Mouse (Mus musculus): ENCODE measurements around the gene Ndufs8. TPM values are rescaled to one million over a fixed set of nuclear protein-coding genes. Genes with fewer than 3 reads are reported as not detected.

Gene Ndufs8
- polyA plus RNA-seq (2012; rRNA removed; ENCODE audit: low replicate concordance): 276 and 363 TPM in 2 replicates

GRCm38 (mm10) chr19:3912337-3913204, at the start of gene Ndufs8:
Gene Ndufs8, minus strand, starts transcription at chr19:3912774.

GRCm38 (mm10) chr19:3958470-3958869, 45.9 kb upstream of the Ndufs8 start, which contains the start of gene Aldh3b3:
Gene Aldh3b3, plus strand, starts transcription at chr19:3958645.

GRCm38 (mm10) chr19:3935032-3935895, 22.7 kb upstream of the Ndufs8 start, which contains the start of gene Unc93b1:
Gene Unc93b1, plus strand, starts transcription at chr19:3935186.

GRCm38 (mm10) chr19:3929211-3929941, 16.8 kb upstream of the Ndufs8 start, which contains the start of gene Aldh3b1:
Gene Aldh3b1, minus strand, starts transcription at chr19:3929808.

GRCm38 (mm10) chr19:3906795-3907786, 5.5 kb downstream of the Ndufs8 start, which contains the start of gene Tcirg1:
Gene Tcirg1, minus strand, starts transcription at chr19:3907133.

Other genes with a start within 250 kb of the Ndufs8 start
- 40.5 and 58.6 TPM in 2 replicates for gene Lrp5, start 226.2 kb downstream of the Ndufs8 start, polyA plus RNA-seq (2012; rRNA removed; ENCODE audit: low replicate concordance)
- gene 1810055G02Rik, start 204.5 kb downstream of the Ndufs8 start, polyA plus RNA-seq (2012; rRNA removed; ENCODE audit: low replicate concordance): 44.8 and 45.6 TPM in 2 replicates
- gene Kmt5b, start 145.4 kb downstream of the Ndufs8 start, polyA plus RNA-seq (2012; rRNA removed; ENCODE audit: low replicate concordance): 13.7 and 17.2 TPM in 2 replicates
- 31.2 and 33.9 TPM in 2 replicates for gene Chka, start 61.0 kb downstream of the Ndufs8 start, polyA plus RNA-seq (2012; rRNA removed; ENCODE audit: low replicate concordance)
- 218 and 220 TPM in 2 replicates for gene Tcirg1, start 5.6 kb downstream of the Ndufs8 start, polyA plus RNA-seq (2012; rRNA removed; ENCODE audit: low replicate concordance)
- 13.0 and 17.1 TPM in 2 replicates for gene Aldh3b1, start 17.0 kb upstream of the Ndufs8 start, polyA plus RNA-seq (2012; rRNA removed; ENCODE audit: low replicate concordance)
- gene Unc93b1, start 22.4 kb upstream of the Ndufs8 start, polyA plus RNA-seq (2012; rRNA removed; ENCODE audit: low replicate concordance): 307 and 435 TPM in 2 replicates
- gene Aldh3b3, start 45.9 kb upstream of the Ndufs8 start, polyA plus RNA-seq (2012; rRNA removed; ENCODE audit: low replicate concordance): 0.50 and 0.69 TPM in 2 replicates
- 22.0 and 22.5 TPM in 2 replicates for gene Aldh3b2, start 59.6 kb upstream of the Ndufs8 start, polyA plus RNA-seq (2012; rRNA removed; ENCODE audit: low replicate concordance)
- gene Acy3, start 73.8 kb upstream of the Ndufs8 start, polyA plus RNA-seq (2012; rRNA removed; ENCODE audit: low replicate concordance): 56.0 and 64.9 TPM in 2 replicates
- not detected in 2 replicates for gene Tbx10, start 80.0 kb upstream of the Ndufs8 start, polyA plus RNA-seq (2012; rRNA removed; ENCODE audit: low replicate concordance)
- gene Nudt8, start 87.8 kb upstream of the Ndufs8 start, polyA plus RNA-seq (2012; rRNA removed; ENCODE audit: low replicate concordance): 12.2 and 22.8 TPM in 2 replicates
- gene Gm49405, start 87.9 kb upstream of the Ndufs8 start, polyA plus RNA-seq (2012; rRNA removed; ENCODE audit: low replicate concordance): 2.5 and 2.9 TPM in 2 replicates
- gene Doc2g, start 90.5 kb upstream of the Ndufs8 start, polyA plus RNA-seq (2012; rRNA removed; ENCODE audit: low replicate concordance): 6.3 and 13.3 TPM in 2 replicates
- 188 and 271 TPM in 2 replicates for gene Ndufv1, start 100.0 kb upstream of the Ndufs8 start, polyA plus RNA-seq (2012; rRNA removed; ENCODE audit: low replicate concordance)
- gene Gstp1, start 125.2 kb upstream of the Ndufs8 start, polyA plus RNA-seq (2012; rRNA removed; ENCODE audit: low replicate concordance): 508 and 632 TPM in 2 replicates
- 24.3 and 163 TPM in 2 replicates for gene Gstp2, start 133.2 kb upstream of the Ndufs8 start, polyA plus RNA-seq (2012; rRNA removed; ENCODE audit: low replicate concordance)
- 14.6 and 23.5 TPM in 2 replicates for gene Gstp3, start 146.8 kb upstream of the Ndufs8 start, polyA plus RNA-seq (2012; rRNA removed; ENCODE audit: low replicate concordance)
- gene Cabp2, start 168.8 kb upstream of the Ndufs8 start, polyA plus RNA-seq (2012; rRNA removed; ENCODE audit: low replicate concordance): 0.61 TPM in 1 of 2 replicates, not detected in the other
- 257 and 348 TPM in 2 replicates for gene Cdk2ap2, start 184.4 kb upstream of the Ndufs8 start, polyA plus RNA-seq (2012; rRNA removed; ENCODE audit: low replicate concordance)
- gene Pitpnm1, start 187.2 kb upstream of the Ndufs8 start, polyA plus RNA-seq (2012; rRNA removed; ENCODE audit: low replicate concordance): 157 and 297 TPM in 2 replicates
- gene Aip, start 213.1 kb upstream of the Ndufs8 start, polyA plus RNA-seq (2012; rRNA removed; ENCODE audit: low replicate concordance): 113 and 122 TPM in 2 replicates
- gene Gpr152, start 227.0 kb upstream of the Ndufs8 start, polyA plus RNA-seq (2012; rRNA removed; ENCODE audit: low replicate concordance): 0.69 and 0.80 TPM in 2 replicates
- gene Cabp4, start 231.3 kb upstream of the Ndufs8 start, polyA plus RNA-seq (2012; rRNA removed; ENCODE audit: low replicate concordance): 1.2 TPM in 2 replicates
- gene Coro1b, start 235.8 kb upstream of the Ndufs8 start, polyA plus RNA-seq (2012; rRNA removed; ENCODE audit: low replicate concordance): 266 and 387 TPM in 2 replicates
- gene Ptprcap, start 240.8 kb upstream of the Ndufs8 start, polyA plus RNA-seq (2012; rRNA removed; ENCODE audit: low replicate concordance): 183 and 672 TPM in 2 replicates

Data from mammary gland, adult 2 months (tissue).